Mouse (Mus musculus) ES-Bruce4 (cell line): ENCODE data around the gene Igsf11. TPM values are rescaled to one million over a fixed set of nuclear protein-coding genes. Genes with fewer than 3 reads are reported as not detected.

Experiments
- H3K27ac ChIP-seq: 2 replicates; pipeline ENCODE4 v1.5.1; 2012; ENCODE audit warnings: low read length, inconsistent platforms; ENCODE audit not compliant: insufficient read depth
- H3K27me3 ChIP-seq: 2 replicates; pipeline ENCODE4 v1.6.1; 2012; ENCODE audit warnings: mild to moderate bottlenecking, low read length, inconsistent platforms; ENCODE audit not compliant: control insufficient read depth, poor library complexity, insufficient read depth, severe bottlenecking
- H3K36me3 ChIP-seq: 2 replicates; pipeline ENCODE4 v1.6.1; 2012; ENCODE audit warnings: inconsistent platforms, mild to moderate bottlenecking, low read length, moderate library complexity; ENCODE audit not compliant: control insufficient read depth, poor library complexity, insufficient read depth, severe bottlenecking
- H3K4me1 ChIP-seq: one replicate; pipeline ENCODE4 v1.8.1; 2011; ENCODE audit warnings: low read length; ENCODE audit not compliant: control insufficient read depth, insufficient read depth
- H3K4me3 ChIP-seq: 2 replicates; pipeline ENCODE4 v1.5.1; 2011; ENCODE audit warnings: low read depth, mild to moderate bottlenecking, low read length
- H3K9ac ChIP-seq: 2 replicates; pipeline ENCODE4 v1.6.1; 2012; ENCODE audit warnings: low read depth, mild to moderate bottlenecking, inconsistent platforms; ENCODE audit not compliant: poor library complexity, severe bottlenecking
- H3K9me3 ChIP-seq: replicated peaks from 2 replicates; pipeline ENCODE4 v1.6.1; 2012; ENCODE audit warnings: mild to moderate bottlenecking, low read length, inconsistent platforms; ENCODE audit not compliant: control insufficient read depth, poor library complexity, insufficient read depth, severe bottlenecking
- CTCF ChIP-seq: IDR thresholded peaks from one replicate; pipeline ENCODE4 v1.8.1; 2011; ENCODE audit warnings: low read depth, low read length
- EP300 ChIP-seq: IDR thresholded peaks from 2 replicates; pipeline ENCODE4 v1.6.1; 2011; ENCODE audit warnings: low read depth, low read length; ENCODE audit not compliant: insufficient read depth
- POLR2A ChIP-seq: IDR thresholded peaks from one replicate; pipeline ENCODE4 v1.8.1; 2011; ENCODE audit warnings: low read length; ENCODE audit not compliant: insufficient read depth
- polyA plus RNA-seq: library from polyadenylated mRNA; stranded (reverse); fragments of >200 nt; gene quantifications from 2 replicates; pipeline ENCODE4 v1.2.4, GENCODE M21; 2011; ENCODE audit warnings: low read depth; ENCODE audit not compliant: missing spikeins, insufficient read depth, insufficient read length

Igsf11 gene
- 5.0 and 6.7 TPM in 2 replicates for polyA plus RNA-seq

GRCm38 (mm10) chr16:38892371-38892770 lies at the start of gene Igsf11:
Gene Igsf11 (plus strand): TSS chr16:38892671.
- no peak within 1 kb of the TSS for H3K9ac ChIP-seq
- no peak within 1 kb of the TSS for H3K4me3 ChIP-seq
- TF ChIP-seq CTCF, result no peak
- no peak for TF ChIP-seq EP300
- TF ChIP-seq POLR2A, result no peak

GRCm38 (mm10) chr16:38858120-38858749 lies 34.2 kb upstream of the Igsf11 start:
- Histone ChIP-seq H3K4me3 (no peak overlapping the region), H3K4me1 (no peaks in the 10 kb centered on the region), H3K36me3 (no peaks in the 10 kb centered on the region), H3K9ac (no peak overlapping the region), H3K9me3 (no peaks in the 10 kb centered on the region), H3K27ac (no peak overlapping the region), H3K27me3 (no peaks in the 10 kb centered on the region)
- TF ChIP-seq POLR2A, result no peak
- TF ChIP-seq EP300, result no peak
- TF ChIP-seq CTCF, result no peak

More at GRCm38 (mm10) chr16:38892371-38892770, at the start of gene Igsf11:
- Histone ChIP-seq H3K27ac (no peak within 1 kb of the TSS), H3K27me3 (no peaks in the 10 kb centered on the region), H3K4me1 (no peaks in the 10 kb centered on the region), H3K9me3 (no peaks in the 10 kb centered on the region), H3K36me3 (no peaks in the 10 kb centered on the region)

- Histone ChIP-seq H3K36me3 (no peaks in the 10 kb centered on the region), H3K4me3 (no peak overlapping the region), H3K27ac (no peak overlapping the region), H3K9me3 (no peaks in the 10 kb centered on the region), H3K27me3 (no peaks in the 10 kb centered on the region), H3K9ac (no peak overlapping the region), H3K4me1 (no peaks in the 10 kb centered on the region)
- TF ChIP-seq CTCF, result no peak
- TF ChIP-seq EP300, result no peak
- no peak for TF ChIP-seq POLR2A
Observed at GRCm38 (mm10) chr16:38860548-38860947, 31.9 kb upstream of the Igsf11 start.

GRCm38 (mm10) chr16:38864358-38864757 lies 28.1 kb upstream of the Igsf11 start:
- H3K4me3 ChIP-seq, result no peak overlapping the region
- TF ChIP-seq CTCF (no peak), EP300 (no peak), POLR2A (no peak)
- H3K36me3 ChIP-seq, result no peaks in the 10 kb centered on the region
- no peaks in the 10 kb centered on the region for H3K27me3 ChIP-seq
- H3K4me1 ChIP-seq, result no peaks in the 10 kb centered on the region
- no peaks in the 10 kb centered on the region for H3K9me3 ChIP-seq
- no peak overlapping the region for H3K9ac ChIP-seq
- H3K27ac ChIP-seq, result no peak overlapping the region

GRCm38 (mm10) chr16:38873231-38873630 lies 19.2 kb upstream of the Igsf11 start:
- no peaks in the 10 kb centered on the region for H3K9me3 ChIP-seq
- TF ChIP-seq POLR2A (no peak), EP300 (no peak), CTCF (no peak)
- H3K4me1 ChIP-seq, result no peaks in the 10 kb centered on the region
- no peak overlapping the region for H3K4me3 ChIP-seq
- H3K27me3 ChIP-seq, result no peaks in the 10 kb centered on the region
- no peak overlapping the region for H3K27ac ChIP-seq
- no peaks in the 10 kb centered on the region for H3K36me3 ChIP-seq
- no peak overlapping the region for H3K9ac ChIP-seq

GRCm38 (mm10) chr16:38874481-38874880 lies 18.0 kb upstream of the Igsf11 start:
- Histone ChIP-seq H3K27me3 (no peaks in the 10 kb centered on the region), H3K9ac (no peak overlapping the region), H3K9me3 (no peaks in the 10 kb centered on the region), H3K27ac (no peak overlapping the region), H3K4me1 (no peaks in the 10 kb centered on the region), H3K36me3 (no peaks in the 10 kb centered on the region), H3K4me3 (no peak overlapping the region)
- TF ChIP-seq CTCF (no peak), POLR2A (no peak), EP300 (no peak)
